Mouse (Mus musculus): Measurements from ENCODE around the gene Accs.

DNA sequence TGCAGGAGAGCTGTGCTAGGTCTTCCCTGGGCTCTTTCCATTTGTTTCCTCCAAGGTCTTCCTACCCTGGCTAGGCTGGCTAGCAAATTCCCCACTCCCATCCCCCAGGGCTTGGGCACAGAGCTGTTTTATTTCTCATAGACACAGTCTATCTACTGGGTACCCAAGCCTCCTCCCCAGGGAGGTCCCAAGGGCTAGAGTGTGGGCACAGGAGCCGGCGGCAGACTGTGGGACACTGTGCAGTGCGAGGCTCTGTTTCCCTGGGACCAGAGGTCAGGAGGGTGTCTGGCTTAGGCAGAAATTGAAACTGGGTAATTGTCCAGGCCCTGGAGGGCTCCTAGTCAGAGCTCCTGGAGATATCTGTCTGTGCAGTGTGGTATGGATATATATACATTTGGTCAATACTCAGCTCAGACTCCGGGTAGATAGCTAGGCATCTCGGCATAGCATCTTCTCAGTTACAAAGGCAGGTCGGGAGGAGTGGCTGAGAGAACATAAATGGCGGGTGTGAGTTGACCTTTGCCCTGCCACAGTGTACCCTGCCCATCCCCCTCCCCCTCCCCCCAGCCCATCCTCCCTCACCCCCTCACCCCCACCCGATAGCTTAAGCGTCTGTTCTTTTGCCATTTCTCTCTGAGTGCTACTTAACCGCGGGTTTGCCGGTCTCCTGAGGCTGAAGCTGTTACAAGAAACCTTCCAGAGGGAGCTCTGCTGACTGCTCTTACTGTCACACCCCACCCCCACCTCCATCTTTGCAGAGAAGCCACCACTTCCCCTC, 23.9 kb upstream of the Accs start:
- TF ChIP-seq CTCF (IDR thresholded peaks at IDR 0.05; ENCODE audit: insufficient read depth, low read depth, low read length) (no peak), POLR2A (IDR thresholded peaks at IDR 0.05; ENCODE audit: insufficient read depth, low read depth, low read length) (no peak)
